Mouse (Mus musculus): ENCODE data around the gene Olfr1234. TPM values are rescaled to one million over a fixed set of nuclear protein-coding genes. Genes with fewer than 3 reads are reported as not detected.

The Olfr1234 gene
- not detected in 2 replicates for polyA plus RNA-seq (2015; fragmentation: Nextera tagmentation; extraction: Ambion mirVana)

GRCm38 (mm10) chr2:89364765-89365164 is at the start of gene Olfr1234:
Olfr1234 (minus strand) TSS chr2:89364865.
- Histone ChIP-seq H3K27me3 (no peaks in the 10 kb centered on the region), H3K9ac (replicated peaks) (no peak within 1 kb of the TSS), H3K4me1 (no peaks in the 10 kb centered on the region), H3K27ac (replicated peaks) (no peak within 1 kb of the TSS), H3K4me2 (replicated peaks) (no peak within 1 kb of the TSS), H3K36me3 (no peaks in the 10 kb centered on the region), H3K4me3 (no peak within 1 kb of the TSS), H3K9me3 (no peaks in the 10 kb centered on the region)
- no peak for ATAC-seq (replicated peaks)
- 92% methylated on average over 4 of the region's 4 CpGs for WGBS

GRCm38 (mm10) chr2:89409576-89409975 is 44.9 kb upstream of the Olfr1234 start, which contains the start of gene Olfr1238:
Olfr1238 (minus strand) TSS chr2:89409676.
- H3K4me2 ChIP-seq (replicated peaks), result no peak within 1 kb of the TSS
- no peak within 1 kb of the TSS for H3K9ac ChIP-seq (replicated peaks)
- no peaks in the 10 kb centered on the region for H3K36me3 ChIP-seq
- H3K4me3 ChIP-seq, result no peak within 1 kb of the TSS
- H3K27ac ChIP-seq (replicated peaks), result no peak within 1 kb of the TSS
- H3K27me3 ChIP-seq, result no peaks in the 10 kb centered on the region
- no peaks in the 10 kb centered on the region for H3K9me3 ChIP-seq
- 89% methylated on average over 2 of the region's 2 CpGs for WGBS
- ATAC-seq (replicated peaks), result no peak
- H3K4me1 ChIP-seq, result no peaks in the 10 kb centered on the region

GRCm38 (mm10) chr2:89400882-89401281 is 36.2 kb upstream of the Olfr1234 start:
- H3K27me3 ChIP-seq, result no peaks in the 10 kb centered on the region
- H3K4me2 ChIP-seq (replicated peaks), result no peak overlapping the region
- H3K4me3 ChIP-seq, result no peak overlapping the region
- no peak for ATAC-seq (replicated peaks)
- WGBS, result 91% methylated on average over 1 of the region's 1 CpGs
- H3K27ac ChIP-seq (replicated peaks), result no peak overlapping the region
- H3K36me3 ChIP-seq, result no peaks in the 10 kb centered on the region
- no peaks in the 10 kb centered on the region for H3K9me3 ChIP-seq
- no peak overlapping the region for H3K9ac ChIP-seq (replicated peaks)
- no peaks in the 10 kb centered on the region for H3K4me1 ChIP-seq

- H3K4me1 ChIP-seq, result no peaks in the 10 kb centered on the region
- H3K27me3 ChIP-seq, result no peaks in the 10 kb centered on the region
- H3K9me3 ChIP-seq, result no peaks in the 10 kb centered on the region
- ATAC-seq (replicated peaks), result no peak
- no peak within 1 kb of the TSS for H3K9ac ChIP-seq (replicated peaks)
- no peak within 1 kb of the TSS for H3K27ac ChIP-seq (replicated peaks)
- no peak within 1 kb of the TSS for H3K4me2 ChIP-seq (replicated peaks)
- H3K36me3 ChIP-seq, result no peaks in the 10 kb centered on the region
- no peak within 1 kb of the TSS for H3K4me3 ChIP-seq
Measured at GRCm38 (mm10) chr2:89342298-89342697, 22.4 kb downstream of the Olfr1234 start, which contains the start of gene Olfr1233. Olfr1233 (minus strand) TSS chr2:89342398.

GRCm38 (mm10) chr2:89329575-89329974 is 35.1 kb downstream of the Olfr1234 start, which contains the start of gene Olfr1232:
Olfr1232 (minus strand) TSS chr2:89329675.
- H3K4me2 ChIP-seq (replicated peaks), result no peak within 1 kb of the TSS
- H3K4me1 ChIP-seq, result no peaks in the 10 kb centered on the region
- H3K36me3 ChIP-seq, result no peaks in the 10 kb centered on the region
- H3K9ac ChIP-seq (replicated peaks), result no peak within 1 kb of the TSS
- no peak within 1 kb of the TSS for H3K27ac ChIP-seq (replicated peaks)
- no peaks in the 10 kb centered on the region for H3K9me3 ChIP-seq
- no peaks in the 10 kb centered on the region for H3K27me3 ChIP-seq
- ATAC-seq (replicated peaks), result no peak
- no peak within 1 kb of the TSS for H3K4me3 ChIP-seq

Other genes starting within 250 kb of the Olfr1234 start
- not detected in 2 replicates for gene Olfr1221, start 247.6 kb downstream of the Olfr1234 start, polyA plus RNA-seq (2015; fragmentation: Nextera tagmentation; extraction: Ambion mirVana)
- gene Olfr1222, start 231.8 kb downstream of the Olfr1234 start, polyA plus RNA-seq (2015; fragmentation: Nextera tagmentation; extraction: Ambion mirVana), result not detected in 2 replicates
- not detected in 2 replicates for gene Olfr1223, start 213.3 kb downstream of the Olfr1234 start, polyA plus RNA-seq (2015; fragmentation: Nextera tagmentation; extraction: Ambion mirVana)
- not detected in 2 replicates for gene Olfr1224-ps1, start 200.8 kb downstream of the Olfr1234 start, polyA plus RNA-seq (2015; fragmentation: Nextera tagmentation; extraction: Ambion mirVana)
- not detected in 2 replicates for gene Olfr1225, start 190.2 kb downstream of the Olfr1234 start, polyA plus RNA-seq (2015; fragmentation: Nextera tagmentation; extraction: Ambion mirVana)
- not detected in 2 replicates for gene Olfr1226, start 164.8 kb downstream of the Olfr1234 start, polyA plus RNA-seq (2015; fragmentation: Nextera tagmentation; extraction: Ambion mirVana)
- gene Olfr1228, start 110.8 kb downstream of the Olfr1234 start, polyA plus RNA-seq (2015; fragmentation: Nextera tagmentation; extraction: Ambion mirVana), result not detected in 2 replicates
- gene Olfr1229, start 76.9 kb downstream of the Olfr1234 start, polyA plus RNA-seq (2015; fragmentation: Nextera tagmentation; extraction: Ambion mirVana), result not detected in 2 replicates
- not detected in 2 replicates for gene Olfr1230, start 67.6 kb downstream of the Olfr1234 start, polyA plus RNA-seq (2015; fragmentation: Nextera tagmentation; extraction: Ambion mirVana)
- not detected in 2 replicates for gene Olfr1231, start 57.8 kb downstream of the Olfr1234 start, polyA plus RNA-seq (2015; fragmentation: Nextera tagmentation; extraction: Ambion mirVana)
- not detected in 2 replicates for gene Olfr1232, start 35.2 kb downstream of the Olfr1234 start, polyA plus RNA-seq (2015; fragmentation: Nextera tagmentation; extraction: Ambion mirVana)
- gene Olfr1233, start 22.5 kb downstream of the Olfr1234 start, polyA plus RNA-seq (2015; fragmentation: Nextera tagmentation; extraction: Ambion mirVana), result not detected in 2 replicates
- gene Olfr1238, start 44.8 kb upstream of the Olfr1234 start, polyA plus RNA-seq (2015; fragmentation: Nextera tagmentation; extraction: Ambion mirVana), result not detected in 2 replicates
- not detected in 2 replicates for gene Olfr1239, start 55.5 kb upstream of the Olfr1234 start, polyA plus RNA-seq (2015; fragmentation: Nextera tagmentation; extraction: Ambion mirVana)
- not detected in 2 replicates for gene Olfr1240, start 78.1 kb upstream of the Olfr1234 start, polyA plus RNA-seq (2015; fragmentation: Nextera tagmentation; extraction: Ambion mirVana)
- gene Olfr1241, start 122.3 kb upstream of the Olfr1234 start, polyA plus RNA-seq (2015; fragmentation: Nextera tagmentation; extraction: Ambion mirVana), result not detected in 2 replicates
- not detected in 2 replicates for gene Olfr1242, start 133.5 kb upstream of the Olfr1234 start, polyA plus RNA-seq (2015; fragmentation: Nextera tagmentation; extraction: Ambion mirVana)
- not detected in 2 replicates for gene Olfr1243, start 166.6 kb upstream of the Olfr1234 start, polyA plus RNA-seq (2015; fragmentation: Nextera tagmentation; extraction: Ambion mirVana)
- gene Olfr1245, start 213.6 kb upstream of the Olfr1234 start, polyA plus RNA-seq (2015; fragmentation: Nextera tagmentation; extraction: Ambion mirVana), result not detected in 2 replicates
- gene Olfr1246, start 228.3 kb upstream of the Olfr1234 start, polyA plus RNA-seq (2015; fragmentation: Nextera tagmentation; extraction: Ambion mirVana), result not detected in 2 replicates
- gene Olfr1247, start 249.3 kb upstream of the Olfr1234 start, polyA plus RNA-seq (2015; fragmentation: Nextera tagmentation; extraction: Ambion mirVana), result not detected in 2 replicates